Mouse (Mus musculus) E14TG2a.4 (cell line): Measurements from ENCODE around the gene F10.

Source experiments
- CTCF ChIP-seq: conservative IDR thresholded peaks from 2 replicates; pipeline ENCODE4 v1.5.1; 2014; ENCODE audit warnings: low read length
- POU5F1 ChIP-seq: IDR thresholded peaks from 2 replicates; pipeline ENCODE4 v1.6.1; 2014; ENCODE audit warnings: low read length, borderline replicate concordance

DNA sequence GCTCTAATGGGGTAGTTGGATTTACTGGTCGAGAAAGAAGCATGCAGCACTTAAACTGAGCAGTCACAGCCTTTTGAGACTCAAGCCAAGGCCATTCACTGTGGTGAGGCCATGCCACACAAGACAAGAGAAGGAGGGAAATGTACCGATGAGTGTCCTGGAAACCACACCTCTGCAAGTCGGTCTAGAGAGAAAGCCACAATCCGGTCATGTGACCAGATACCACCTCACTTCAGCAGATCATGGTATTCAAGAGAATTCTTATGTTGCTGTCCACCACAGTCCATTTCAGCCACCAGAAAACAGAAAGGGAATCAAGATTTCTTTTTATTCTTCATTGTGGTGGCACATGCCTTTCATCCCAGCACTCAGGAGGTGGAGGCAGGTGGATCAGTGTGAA is 4.4 kb downstream of the F10 start:
- TF ChIP-seq CTCF (no peak), POU5F1 (no peak)
